Mouse (Mus musculus): ENCODE results near the gene Cdkn2b.

DNA sequence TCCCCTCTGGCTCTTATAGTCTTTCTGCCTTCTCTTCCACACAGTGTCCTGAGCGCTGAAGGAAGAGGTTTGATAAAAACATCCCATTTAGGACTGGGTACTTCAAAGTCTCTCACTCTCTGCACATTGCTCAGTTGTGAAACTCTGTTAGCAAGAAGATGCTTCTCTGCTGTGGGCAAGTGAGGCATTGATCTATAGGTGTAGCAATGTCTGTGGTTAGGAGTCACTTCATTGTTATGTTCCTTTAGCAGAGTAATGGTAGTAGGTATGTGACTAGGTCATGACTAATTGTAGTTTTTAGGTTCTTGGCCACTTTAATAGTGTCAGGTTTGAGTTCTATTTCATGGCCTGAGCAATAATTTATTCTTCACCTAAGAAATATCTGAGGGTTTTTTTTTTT is 8.7 kb downstream of the Cdkn2b start:
- TF ChIP-seq FLI1 (IDR thresholded peaks at IDR 0.05; ENCODE audit: low read length) (no peak), GATA1 (IDR thresholded peaks at IDR 0.05; ENCODE audit: borderline replicate concordance, low read length) (no peak)

Data from megakaryocyte, embryonic 14.5 days (primary cell).